Mouse (Mus musculus) cerebellum, postnatal 36 days (tissue): ENCODE results near the gene Wdr45.
A peak's percentile ranks its signal among the peaks of the same experiment; 100 is the strongest.

Experiments
- DNase-seq, 2 experiments: peaks; one replicate each; pipeline ENCODE4 v3.0.0; 2021 to 2022; ENCODE audit warnings: mixed read lengths in 2 of 2

Gene Wdr45

DNA sequence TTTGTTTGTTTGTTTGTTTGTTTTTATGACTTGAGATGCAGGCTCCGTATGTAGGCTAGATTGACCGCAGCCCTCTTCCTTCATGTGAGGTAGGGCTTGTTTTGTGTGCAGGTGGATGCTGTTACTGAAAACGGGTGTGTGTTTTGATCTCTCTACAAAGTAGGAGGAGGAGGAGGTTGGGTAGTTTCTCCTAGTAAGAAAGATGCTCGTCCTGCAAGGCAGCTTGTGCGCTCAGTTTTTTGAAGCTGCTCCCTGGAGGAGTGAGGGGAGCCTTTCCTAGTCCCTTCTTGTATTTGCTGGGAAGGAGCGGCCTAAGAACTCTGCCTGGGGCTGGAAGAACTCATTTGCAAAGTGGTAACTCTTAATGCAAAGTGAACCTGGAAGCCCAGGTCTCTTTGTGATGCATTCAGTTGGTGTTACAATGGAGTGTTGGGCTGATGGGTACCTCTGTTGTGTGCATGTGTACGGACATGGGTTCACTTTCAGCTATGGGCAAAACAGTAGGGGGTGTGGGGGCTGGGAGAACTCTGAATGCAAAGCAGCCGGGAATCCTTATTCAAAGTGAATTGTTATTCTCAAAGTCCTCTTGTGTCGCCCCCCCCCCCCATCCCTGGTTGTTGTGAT is 50.6 kb downstream of the Wdr45 start:
- no peak for DNase-seq

- no peak for DNase-seq
Observed at GRCm38 (mm10) chrX:7765281-7765670, 51.1 kb downstream of the Wdr45 start.

GRCm38 (mm10) chrX:7765764-7766163 is 51.6 kb downstream of the Wdr45 start:
- DNase-seq = no peak

- DNase-seq = no peak
Observed at GRCm38 (mm10) chrX:7769302-7770017, 55.3 kb downstream of the Wdr45 start.

DNA sequence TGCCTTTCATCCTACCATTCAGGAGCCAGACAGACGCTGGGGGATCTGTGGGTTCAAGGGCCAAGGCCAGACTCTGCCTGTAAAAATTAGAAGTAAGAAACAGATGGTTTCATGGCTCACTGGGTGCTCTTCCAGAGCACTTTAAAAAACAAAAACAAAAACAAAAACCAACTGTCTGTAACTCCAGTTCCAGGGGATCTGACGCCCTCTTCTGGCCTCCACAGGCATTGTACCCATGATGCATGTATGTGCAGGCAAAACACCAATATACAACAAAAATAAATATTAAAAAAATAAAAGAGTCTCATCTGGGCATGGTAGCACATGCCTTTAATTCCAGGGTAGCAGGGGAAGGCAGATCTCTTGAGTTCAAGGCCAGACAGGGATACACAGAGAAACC is 58.6 kb downstream of the Wdr45 start:
- DNase-seq = peak; percentile 33 to 34

GRCm38 (mm10) chrX:7775501-7776205 is 61.5 kb downstream of the Wdr45 start:
- no peak for DNase-seq

DNA sequence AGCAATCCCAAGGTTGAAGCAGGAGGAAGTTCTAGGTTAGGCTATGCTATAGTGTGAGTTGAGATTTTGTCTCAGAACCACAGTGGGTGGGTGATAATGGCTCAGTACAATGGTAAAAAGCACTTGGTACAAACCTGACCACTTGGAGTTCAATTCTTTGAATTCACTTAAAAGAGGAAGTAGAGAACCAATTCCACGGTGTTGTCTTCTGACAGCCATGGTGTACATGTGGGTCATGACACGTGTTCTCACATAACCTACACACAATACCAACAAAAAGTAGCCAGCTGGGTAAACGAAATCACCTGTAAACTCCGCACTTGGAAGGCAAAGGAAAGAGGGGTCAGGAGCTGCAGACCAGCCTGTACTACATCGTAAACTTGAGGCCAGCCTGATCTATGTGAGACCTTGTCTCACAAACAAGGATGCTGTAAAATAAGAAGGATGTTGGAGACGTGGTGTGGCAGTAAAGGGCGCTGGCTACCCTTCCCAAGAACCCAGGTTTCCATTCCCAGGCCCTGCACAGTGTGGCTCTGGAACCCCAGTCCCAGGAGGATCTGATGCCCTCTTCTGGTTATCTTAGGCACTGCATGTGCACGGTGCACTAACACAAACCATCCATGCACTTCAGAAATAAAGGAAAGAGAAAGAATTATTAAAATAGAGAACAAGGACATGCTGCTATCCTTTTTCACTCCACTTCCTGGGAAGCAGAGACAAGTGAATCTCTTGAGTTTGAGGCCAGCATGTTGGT is 62.4 kb downstream of the Wdr45 start:
- peak; percentile 64 to 75 for DNase-seq
